Mouse (Mus musculus): ENCODE measurements around the gene Hist1h3i. TPM values are rescaled to one million over a fixed set of nuclear protein-coding genes. Genes with fewer than 3 reads are reported as not detected.
"Not testable (repeated sequence)": the region's sequence is repeated elsewhere in the genome, so short reads cannot be mapped to it uniquely, and the experiment has no call there.

Gene Hist1h3i
- total and polyA plus RNA-seq, 3 experiments: 1.7 to 13.1 (median 9.1) TPM

DNA sequence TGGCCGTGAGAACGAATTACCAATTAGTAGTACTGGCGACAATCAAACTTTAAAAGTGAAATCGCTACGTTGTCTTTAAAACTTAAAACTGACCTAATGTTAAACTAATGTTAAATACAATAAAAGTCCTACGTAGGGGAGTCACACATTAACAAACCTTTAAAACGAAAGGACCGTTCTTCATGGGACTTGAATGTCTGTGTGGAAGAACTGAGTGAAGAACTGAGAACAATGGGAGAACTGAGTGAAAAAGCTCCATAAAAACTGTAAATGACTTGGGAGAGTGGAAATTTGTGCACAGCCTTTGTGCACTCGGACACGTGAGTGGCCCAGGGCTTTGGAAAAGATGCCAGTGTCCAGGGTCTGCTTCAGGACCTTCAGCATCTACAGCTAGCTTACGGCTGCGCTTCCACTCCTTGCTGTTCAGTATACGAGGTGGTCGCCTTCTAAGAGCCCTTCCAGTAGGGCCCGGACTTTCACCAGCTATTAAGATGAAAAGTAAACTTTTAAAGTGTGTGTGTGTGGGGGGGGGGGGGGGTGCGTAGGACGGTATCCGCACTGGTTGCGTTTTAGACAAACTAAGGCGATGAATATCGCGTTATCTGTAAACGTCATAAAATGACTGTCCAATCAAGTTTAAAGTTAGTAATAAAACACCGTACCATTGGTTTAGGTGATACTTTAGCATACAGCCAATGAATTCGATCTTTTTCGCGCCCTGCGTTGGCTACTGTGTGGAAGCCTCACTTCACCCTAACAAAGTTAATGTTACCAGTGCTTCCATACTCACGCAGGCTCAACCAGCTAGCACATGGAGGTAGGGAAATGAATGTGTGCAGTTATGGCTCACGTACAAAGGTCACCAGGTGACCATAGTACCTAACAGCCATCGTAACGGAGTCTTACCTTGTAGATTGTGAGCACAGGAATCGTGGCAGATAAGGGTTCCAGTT, 4.1 kb downstream of the Hist1h3i start:
- H3K79me2 ChIP-seq (replicated peaks; ENCODE audit: control insufficient read depth, insufficient read depth, low read length): 0 out of 2 replicates have a peak, but pooled peaks cover 1% of the 10 kb centered on the region
- H3K9ac ChIP-seq (ENCODE audit: low read depth, low read length): peak overlapping the region; percentile 85
- intact Hi-C loops (cut with DNase I): loop anchor here (2.0 to 5.0 kb wide), 3 partner anchors 28 to 263 kb away; partner anchors contain the start of genes Hist1h2ag, Hist1h2bj, Hist1h4i and Hist1h4k
- H3K36me3 ChIP-seq (ENCODE audit: control insufficient read depth, insufficient read depth, low read length): no peaks in the 10 kb centered on the region
- DNase-seq: peak; percentile 65 to 74
- H3K27ac ChIP-seq: peak overlapping the region; percentile 83
- H3K27me3 ChIP-seq (ENCODE audit: control insufficient read depth, insufficient read depth, low read length): no peaks in the 10 kb centered on the region
- H3K4me1 ChIP-seq (ENCODE audit: control insufficient read depth, insufficient read depth, low read length): peaks cover 2% of the 10 kb centered on the region; the same call in 1 of the 2 replicates
- peak overlapping the region; percentile 77 for H3K4me3 ChIP-seq
- peak; percentile 43 for TF ChIP-seq POLR2A (IDR thresholded peaks at IDR 0.05; ENCODE audit: insufficient read depth, low read depth, low read length)
- no peak for TF ChIP-seq CTCF (IDR thresholded peaks at IDR 0.05)
- 5% methylated on average over 33 of the region's 33 CpGs for WGBS

DNA sequence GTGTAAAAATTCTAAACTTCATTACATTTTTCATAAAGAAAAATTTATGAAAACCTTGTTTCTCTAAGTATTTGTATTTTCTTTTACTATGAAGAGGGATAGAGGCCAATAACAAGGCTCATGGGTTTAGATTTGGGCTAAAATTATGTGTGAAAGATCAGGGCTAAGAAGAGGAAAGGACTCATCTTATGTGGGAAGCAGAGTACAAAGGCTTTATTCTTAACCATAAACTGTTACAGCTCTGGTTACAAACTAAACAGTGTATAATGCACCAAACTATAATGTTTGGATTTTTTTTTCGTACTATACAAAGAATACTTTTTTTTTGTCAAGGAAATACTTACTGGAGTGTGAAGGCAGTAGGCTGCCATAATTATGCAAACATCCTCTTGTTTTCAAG, 27.5 kb downstream of the Hist1h3i start:
- no peak for DNase-seq
- Histone ChIP-seq H3K36me3 (ENCODE audit: control insufficient read depth, insufficient read depth, low read length) (no peaks in the 10 kb centered on the region), H3K4me3 (no peak overlapping the region), H3K79me2 (replicated peaks; ENCODE audit: control insufficient read depth, insufficient read depth, low read length) (no peaks in the 10 kb centered on the region), H3K27ac (no peak overlapping the region), H3K27me3 (ENCODE audit: control insufficient read depth, insufficient read depth, low read length) (no peaks in the 10 kb centered on the region), H3K4me1 (ENCODE audit: control insufficient read depth, insufficient read depth, low read length) (no peaks in the 10 kb centered on the region; the same call in 1 of the 2 replicates), H3K9ac (ENCODE audit: low read depth, low read length) (no peak overlapping the region)
- intact Hi-C loops (cut with DNase I): loop anchor here (10.0 kb wide), 3 partner anchors 289 to 1979 kb away; partner anchors contain the start of genes Hist1h1c, Hist1h2ac, Hist1h2ag and Hist1h2bc
- 79% methylated on average over 1 of the region's 1 CpGs for WGBS
- TF ChIP-seq EP300 (IDR thresholded peaks at IDR 0.05; ENCODE audit: insufficient read depth, low read depth, low read length) (no peak), CTCF (IDR thresholded peaks at IDR 0.05) (no peak), POLR2A (IDR thresholded peaks at IDR 0.05; ENCODE audit: insufficient read depth, low read depth, low read length) (no peak)

DNA sequence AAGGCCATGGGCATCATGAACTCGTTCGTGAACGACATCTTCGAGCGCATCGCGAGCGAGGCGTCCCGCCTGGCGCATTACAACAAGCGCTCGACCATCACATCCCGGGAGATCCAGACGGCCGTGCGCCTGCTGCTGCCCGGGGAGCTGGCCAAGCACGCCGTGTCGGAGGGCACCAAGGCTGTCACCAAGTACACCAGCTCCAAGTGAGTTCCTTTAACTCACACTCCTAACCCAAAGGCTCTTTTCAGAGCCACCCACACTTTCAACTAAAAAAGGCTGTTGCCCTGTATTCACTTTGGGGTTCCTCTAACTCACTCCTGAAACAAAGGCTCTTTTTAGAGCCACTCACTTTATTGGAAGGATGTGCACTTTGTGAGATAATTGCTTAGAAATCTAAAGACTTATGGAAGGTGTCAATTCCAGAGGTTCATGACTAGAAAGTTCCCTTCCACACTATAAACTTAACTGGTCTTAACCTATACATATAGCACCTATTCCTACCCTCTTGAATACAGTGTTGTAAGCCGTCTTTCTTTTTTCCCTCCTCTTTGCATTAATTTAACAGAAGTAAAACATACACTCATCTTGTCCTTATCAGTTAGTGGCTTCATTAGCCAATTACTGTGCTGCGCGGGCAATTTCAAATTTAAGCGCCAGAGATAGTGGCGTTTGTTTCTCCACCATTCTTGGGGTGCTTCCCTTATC, 28.7 kb downstream of the Hist1h3i start:
- H3K27me3 ChIP-seq (ENCODE audit: control insufficient read depth, insufficient read depth, low read length); H3K36me3 ChIP-seq (ENCODE audit: control insufficient read depth, insufficient read depth, low read length); H3K27ac ChIP-seq; H3K79me2 ChIP-seq (replicated peaks; ENCODE audit: control insufficient read depth, insufficient read depth, low read length); H3K4me1 ChIP-seq (ENCODE audit: control insufficient read depth, insufficient read depth, low read length); DNase-seq: not testable (repeated sequence)
- intact Hi-C loops (cut with DNase I): loop anchor here (10.0 kb wide), 3 partner anchors 290 to 1980 kb away; partner anchors contain the start of genes Hist1h1c, Hist1h2ac, Hist1h2ag and Hist1h2bc
- WGBS: 4% methylated on average over 15 of the region's 26 CpGs
- Histone ChIP-seq H3K4me3 (peak overlapping the region; percentile 40), H3K9ac (ENCODE audit: low read depth, low read length) (peak overlapping the region; percentile 38; the same call in 1 of the 2 replicates)

DNA sequence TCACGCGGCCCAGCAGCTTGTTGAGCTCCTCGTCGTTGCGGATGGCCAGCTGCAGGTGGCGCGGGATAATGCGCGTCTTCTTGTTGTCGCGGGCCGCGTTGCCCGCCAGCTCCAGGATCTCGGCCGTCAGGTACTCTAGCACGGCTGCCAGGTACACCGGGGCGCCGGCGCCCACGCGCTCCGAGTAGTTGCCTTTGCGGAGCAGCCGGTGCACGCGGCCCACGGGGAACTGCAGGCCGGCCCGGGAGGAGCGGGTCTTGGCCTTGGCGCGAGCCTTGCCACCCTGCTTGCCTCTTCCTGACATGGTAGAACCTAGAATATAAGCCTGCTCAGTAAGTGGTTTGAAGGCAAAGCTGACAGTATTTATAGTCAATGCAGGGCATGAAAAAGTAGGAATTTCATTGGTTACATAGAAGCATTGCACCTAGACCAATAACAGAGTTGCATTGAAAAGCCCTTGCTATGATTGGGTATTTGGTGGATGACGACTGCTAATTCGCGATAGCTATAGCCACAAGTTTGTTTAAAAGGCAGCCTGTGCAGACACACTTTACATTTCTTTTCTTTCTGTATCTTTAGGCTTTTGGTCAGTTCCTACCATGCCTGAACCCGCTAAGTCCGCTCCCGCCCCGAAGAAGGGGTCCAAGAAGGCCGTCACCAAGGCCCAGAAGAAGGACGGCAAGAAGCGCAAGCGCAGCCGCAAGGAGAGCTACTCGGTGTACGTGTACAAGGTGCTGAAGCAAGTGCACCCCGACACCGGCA, 29.5 kb downstream of the Hist1h3i start, which contains the start of the genes Hist1h2ak and Hist1h2bn:
Hist1h2ak (minus strand) TSS at position 304 of the 762 bp plus-strand sequence.
Hist1h2bn (plus strand) TSS at position 600 of the 762 bp plus-strand sequence.
- H3K79me2 ChIP-seq (replicated peaks; ENCODE audit: control insufficient read depth, insufficient read depth, low read length); H3K27me3 ChIP-seq (ENCODE audit: control insufficient read depth, insufficient read depth, low read length); H3K36me3 ChIP-seq (ENCODE audit: control insufficient read depth, insufficient read depth, low read length); H3K4me1 ChIP-seq (ENCODE audit: control insufficient read depth, insufficient read depth, low read length): not testable (repeated sequence)
- peak; percentile 62 to 68 for DNase-seq
- peak within 1 kb of the TSS; percentile 60 for H3K4me3 ChIP-seq
- intact Hi-C loops (cut with DNase I): loop anchor here (2.0 to 10.0 kb wide), 4 partner anchors 33 to 1981 kb away; partner anchors contain the start of genes Hist1h1c, Hist1h2ac, Hist1h2ag and Hist1h2an
- under 1% methylated on average over 48 of the region's 50 CpGs for WGBS
- TF ChIP-seq CTCF (IDR thresholded peaks at IDR 0.05) (peak; percentile 24; the same call in 1 of the 2 replicates), POLR2A (IDR thresholded peaks at IDR 0.05; ENCODE audit: insufficient read depth, low read depth, low read length) (peak; percentile 61; the same call in 1 of the 2 replicates)
- H3K27ac ChIP-seq: peak within 1 kb of the TSS; percentile 59; the same call in 1 of the 2 replicates
- H3K9ac ChIP-seq (ENCODE audit: low read depth, low read length): peak within 1 kb of the TSS; percentile 77

DNA sequence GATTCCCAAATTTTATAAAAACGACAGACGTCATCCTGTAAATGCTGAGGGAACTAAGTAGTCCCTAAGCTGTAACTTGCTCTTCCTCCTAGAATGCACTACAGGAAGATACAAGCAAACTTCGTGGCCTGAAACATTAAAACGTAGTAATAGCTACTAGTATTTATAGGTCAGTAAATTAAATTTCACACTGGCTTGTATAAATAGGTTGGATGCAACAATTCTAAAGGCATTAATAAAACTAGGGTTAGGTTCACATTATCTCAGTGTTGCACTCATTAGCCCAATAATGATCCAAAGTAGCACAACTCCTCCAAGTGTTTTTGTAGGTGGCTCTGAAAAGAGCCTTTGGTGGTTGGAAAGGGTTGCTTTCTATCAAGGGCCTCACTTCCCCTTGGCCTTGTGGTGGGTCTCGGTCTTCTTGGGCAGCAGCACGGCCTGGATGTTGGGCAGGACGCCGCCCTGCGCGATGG, 30.1 kb downstream of the Hist1h3i start:
- intact Hi-C loops (cut with DNase I): loop anchor here (2.0 to 10.0 kb wide), 4 partner anchors 34 to 1982 kb away; partner anchors contain the start of genes Hist1h1c, Hist1h2ac, Hist1h2ag and Hist1h2an
- Histone ChIP-seq H3K27ac (peak overlapping the region; percentile 56; the same call in 1 of the 2 replicates), H3K79me2 (replicated peaks; ENCODE audit: control insufficient read depth, insufficient read depth, low read length) (no peaks in the 10 kb centered on the region), H3K27me3 (ENCODE audit: control insufficient read depth, insufficient read depth, low read length) (no peaks in the 10 kb centered on the region), H3K9ac (ENCODE audit: low read depth, low read length) (peak overlapping the region; percentile 77), H3K36me3 (ENCODE audit: control insufficient read depth, insufficient read depth, low read length) (peaks cover 2% of the 10 kb centered on the region; the same call in 1 of the 2 replicates), H3K4me1 (ENCODE audit: control insufficient read depth, insufficient read depth, low read length) (no peaks in the 10 kb centered on the region; the same call in none of the 2 replicates), H3K4me3 (peak overlapping the region; percentile 60)
- TF ChIP-seq CTCF (IDR thresholded peaks at IDR 0.05) (no peak), POLR2A (IDR thresholded peaks at IDR 0.05; ENCODE audit: insufficient read depth, low read depth, low read length) (no peak), EP300 (IDR thresholded peaks at IDR 0.05; ENCODE audit: insufficient read depth, low read depth, low read length) (no peak)
- WGBS: 9% methylated on average over 10 of the region's 10 CpGs
- DNase-seq: no peak

Data from heart, adult 2 months (tissue).